Mouse (Mus musculus) embryo, embryonic 10.5 days (tissue): ENCODE measurements around the gene Fam168a.

ENCODE experiments used
- DNase-seq: peaks from one replicate; pipeline ENCODE4 v3.0.0-alpha.2; 2015; ENCODE audit warnings: low spot score

Fam168a gene

GRCm38 (mm10) chr7:100706143-100706841 is at the start of gene Fam168a:
Fam168a (plus strand) TSS chr7:100706635.
- peak; percentile 97 for DNase-seq

- DNase-seq, result no peak
Measured at GRCm38 (mm10) chr7:100656739-100657138, 49.7 kb upstream of the Fam168a start.

- DNase-seq, result peak; percentile 60
Measured at GRCm38 (mm10) chr7:100658093-100658578, 48.3 kb upstream of the Fam168a start.

DNA sequence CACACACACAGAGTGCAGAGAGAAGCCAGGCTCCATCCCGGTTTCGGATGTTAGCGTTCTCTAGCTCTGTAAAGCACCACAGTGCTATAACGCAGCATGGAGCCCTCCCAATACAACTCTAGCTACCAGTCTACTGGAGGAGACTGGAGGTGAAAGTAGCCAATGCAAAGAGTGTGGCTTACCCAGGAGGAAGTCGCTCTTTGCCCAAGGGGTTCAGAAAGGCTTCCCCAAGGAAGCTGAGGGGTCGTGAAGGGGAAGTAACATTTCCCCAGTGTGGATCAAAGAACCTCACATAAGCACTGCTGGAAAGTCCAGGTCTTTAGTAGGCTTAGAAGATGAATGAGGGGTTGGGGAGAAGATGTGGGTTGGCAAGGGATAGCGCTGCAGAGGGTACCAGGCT is 45.2 kb upstream of the Fam168a start:
- DNase-seq, result no peak

- DNase-seq, result no peak
Measured at GRCm38 (mm10) chr7:100662231-100662630, 44.2 kb upstream of the Fam168a start, which contains the start of gene Plekhb1. Plekhb1 (minus strand) TSS chr7:100662414.

DNA sequence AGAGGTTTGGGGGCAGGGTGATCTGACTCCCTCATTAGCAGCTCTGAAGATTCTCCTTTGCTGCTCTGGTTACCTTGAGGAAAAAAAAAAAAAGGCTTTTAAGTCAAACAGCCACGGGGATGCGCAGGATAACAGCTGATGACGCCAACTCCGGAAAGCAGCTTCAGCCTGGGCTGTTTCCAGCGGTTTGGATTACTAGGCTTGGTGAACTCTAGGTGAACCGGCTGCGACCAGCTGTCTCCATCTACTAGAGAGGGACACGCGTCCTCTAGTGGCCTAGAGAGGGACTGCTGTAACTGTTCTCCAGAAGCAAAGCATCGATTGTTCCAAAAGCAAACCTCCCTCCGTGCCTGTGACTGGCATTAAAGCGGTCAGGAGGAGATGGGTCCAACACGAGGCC is 43.2 kb upstream of the Fam168a start:
- peak; percentile 98 for DNase-seq

GRCm38 (mm10) chr7:100663729-100664304 is 42.6 kb upstream of the Fam168a start:
- DNase-seq, result no peak

DNA sequence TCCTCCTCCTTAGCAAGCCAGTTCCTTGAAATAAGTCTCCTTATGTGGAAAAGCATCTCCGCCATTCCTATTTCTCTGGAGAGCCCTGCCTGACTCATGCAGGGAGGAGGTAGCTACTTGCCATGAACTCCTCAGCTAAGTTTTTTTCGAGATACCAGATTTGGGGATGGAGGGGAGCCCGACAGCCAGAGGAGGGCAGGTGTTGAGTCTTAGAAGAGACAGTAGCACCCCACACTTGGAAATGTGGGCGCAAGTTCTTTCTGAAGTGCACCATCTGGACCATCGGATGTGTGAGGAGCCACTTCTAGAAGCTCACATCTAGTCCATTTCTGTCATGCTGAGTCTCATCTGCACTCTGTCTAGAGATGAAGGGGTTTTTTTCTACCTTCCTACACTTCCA is 35.8 kb upstream of the Fam168a start:
- no peak for DNase-seq

DNA sequence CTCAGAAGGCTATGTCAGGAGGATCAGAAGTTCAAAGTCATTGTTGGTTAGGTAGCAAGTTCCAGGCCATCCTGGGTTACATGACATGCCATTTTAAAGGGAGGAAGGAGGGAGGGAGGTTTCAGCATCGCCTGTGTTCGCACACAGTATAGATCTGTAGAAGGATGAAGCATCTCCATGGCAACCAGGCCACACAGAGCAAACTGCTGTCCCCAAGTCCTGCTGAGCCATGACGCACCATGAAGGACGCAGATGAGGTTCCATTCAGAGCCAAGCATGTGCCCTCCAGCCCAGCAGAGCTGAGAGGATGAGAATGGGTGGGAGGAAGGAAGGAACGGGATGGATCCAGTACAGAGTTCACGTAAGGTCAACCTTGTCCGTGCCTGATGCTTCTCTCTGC is 33.0 kb upstream of the Fam168a start:
- DNase-seq, result no peak

DNA sequence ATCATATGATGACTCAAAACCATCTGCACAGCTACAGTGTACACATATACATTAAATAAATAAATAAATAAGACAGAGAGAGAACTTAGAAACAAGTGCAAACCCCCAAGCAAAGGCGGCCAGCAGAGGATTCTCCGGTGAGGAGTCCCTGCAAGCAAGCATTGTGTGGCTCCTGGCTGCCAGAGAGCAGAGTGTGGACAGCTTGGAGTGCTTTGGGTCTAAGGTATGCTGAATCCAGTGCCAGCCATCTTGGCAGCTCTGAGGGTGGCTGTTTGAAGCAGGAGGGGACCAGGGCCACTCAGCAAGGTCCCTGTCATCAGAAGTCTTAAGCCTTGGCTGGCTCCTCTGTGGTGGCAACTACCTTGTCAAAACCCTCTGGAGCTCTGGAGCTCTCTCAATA is 31.5 kb upstream of the Fam168a start:
- no peak for DNase-seq

DNA sequence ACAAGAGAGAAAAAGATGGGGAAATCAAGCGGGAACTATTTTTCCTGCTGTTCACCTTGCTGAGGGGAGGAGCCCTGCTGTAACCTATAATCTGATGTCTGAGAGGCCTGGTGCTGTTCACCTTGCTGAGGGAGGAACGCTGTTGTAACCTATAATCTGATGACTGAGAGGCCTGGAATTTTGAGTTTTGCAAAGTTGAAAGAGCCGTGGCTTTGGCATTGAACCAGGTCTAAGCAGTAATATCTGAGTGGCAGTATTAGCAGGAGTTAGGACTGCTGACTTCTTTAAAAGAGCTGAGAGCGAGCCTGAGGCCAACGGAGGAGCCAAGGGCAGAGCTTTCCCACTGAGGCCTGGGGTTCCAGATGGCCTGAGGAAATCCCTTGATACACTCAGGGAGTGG is 28.4 kb upstream of the Fam168a start:
- no peak for DNase-seq

DNA sequence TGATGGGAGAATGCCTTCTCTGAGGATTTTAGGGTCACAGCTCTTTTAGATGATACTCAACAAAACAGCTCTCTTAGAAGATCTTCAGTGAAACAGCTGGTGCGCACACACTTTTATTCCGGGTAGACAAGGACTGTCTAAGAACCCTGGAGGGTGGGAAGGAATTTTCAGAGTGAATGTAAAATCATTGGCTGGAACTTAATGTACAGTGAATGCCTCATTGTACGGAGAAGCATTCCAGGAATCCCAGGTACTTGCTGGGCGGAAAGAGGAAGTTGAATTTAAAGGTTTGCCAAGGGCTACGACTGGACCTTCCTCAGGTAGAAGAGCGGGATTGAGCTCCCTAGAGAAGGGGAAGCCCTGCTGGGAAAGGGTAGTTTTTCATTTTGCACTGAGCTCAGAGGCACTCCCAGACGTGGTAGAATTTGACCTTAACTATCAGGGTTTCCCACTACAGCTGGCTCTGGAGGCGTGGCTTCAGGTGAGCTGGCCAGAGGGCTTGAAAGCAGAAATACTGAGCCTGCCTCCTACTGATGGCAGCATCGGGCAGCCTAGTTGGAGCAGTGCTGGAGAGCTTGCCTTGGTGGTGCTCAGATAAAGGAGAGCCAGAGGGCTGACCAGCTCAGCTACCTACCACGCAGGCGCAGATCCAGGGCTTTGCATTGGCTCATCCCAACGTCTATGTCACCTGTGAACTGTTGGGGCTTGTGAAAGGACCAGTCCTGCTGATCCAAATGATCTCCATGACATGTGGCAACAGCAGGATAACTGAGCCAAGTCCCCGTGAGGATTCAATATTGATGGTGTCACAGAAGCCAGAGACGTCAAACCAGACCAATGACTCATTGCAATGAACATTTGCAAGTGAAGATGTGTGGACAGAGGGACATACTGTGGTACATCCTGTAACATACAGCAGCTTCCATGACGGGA is 27.2 kb upstream of the Fam168a start:
- DNase-seq, result no peak

GRCm38 (mm10) chr7:100681132-100681531 is 25.3 kb upstream of the Fam168a start:
- no peak for DNase-seq

GRCm38 (mm10) chr7:100683241-100683640 is 23.2 kb upstream of the Fam168a start:
- no peak for DNase-seq

GRCm38 (mm10) chr7:100684081-100684480 is 22.4 kb upstream of the Fam168a start:
- no peak for DNase-seq

GRCm38 (mm10) chr7:100684538-100684937 is 21.9 kb upstream of the Fam168a start:
- DNase-seq, result peak; percentile 85

GRCm38 (mm10) chr7:100685061-100686030 is 21.1 kb upstream of the Fam168a start:
- DNase-seq, result peak; percentile 88

DNA sequence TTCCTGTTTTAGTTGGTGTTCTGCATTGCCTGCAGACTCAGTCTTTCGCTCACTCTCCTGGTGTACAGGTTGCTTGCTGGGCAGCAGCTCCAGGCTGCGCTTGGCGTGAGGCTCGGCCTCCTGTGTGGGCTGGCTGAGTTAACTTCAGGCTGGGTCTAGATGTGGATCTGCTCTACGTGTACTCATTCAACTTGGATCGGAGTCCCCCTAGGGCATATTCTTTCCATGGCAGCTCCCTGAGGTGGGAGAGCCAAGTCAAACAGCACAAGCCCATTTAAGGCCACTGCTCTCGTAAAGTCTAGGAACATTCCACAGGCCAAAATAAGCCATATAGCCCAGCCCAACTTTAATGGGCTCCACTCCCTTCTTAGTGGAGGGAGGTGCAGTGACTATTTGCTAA is 18.0 kb upstream of the Fam168a start:
- DNase-seq, result no peak

DNA sequence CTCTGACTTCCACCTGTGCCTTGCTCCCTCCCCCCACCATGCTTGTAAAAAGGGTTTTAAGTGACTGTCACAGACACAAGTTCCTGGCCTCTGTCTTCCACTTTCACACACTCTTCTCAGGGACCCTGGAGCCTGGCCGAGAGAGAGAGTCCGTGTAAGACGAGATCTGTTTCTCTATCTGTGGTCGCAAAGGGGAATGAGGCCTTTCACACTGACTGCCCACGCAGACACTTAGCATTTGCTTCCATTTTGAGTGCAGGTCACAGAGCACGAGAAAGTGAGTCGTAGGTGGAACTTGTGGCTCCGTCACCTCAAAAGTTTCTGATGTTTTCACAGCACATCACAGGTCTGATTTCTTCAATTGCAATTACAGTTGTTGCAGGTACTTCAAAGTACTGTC is 13.2 kb upstream of the Fam168a start:
- DNase-seq, result no peak

- peak; percentile 38 for DNase-seq
Measured at GRCm38 (mm10) chr7:100699771-100700770, 6.4 kb upstream of the Fam168a start.
